In the genomic region with DNA sequence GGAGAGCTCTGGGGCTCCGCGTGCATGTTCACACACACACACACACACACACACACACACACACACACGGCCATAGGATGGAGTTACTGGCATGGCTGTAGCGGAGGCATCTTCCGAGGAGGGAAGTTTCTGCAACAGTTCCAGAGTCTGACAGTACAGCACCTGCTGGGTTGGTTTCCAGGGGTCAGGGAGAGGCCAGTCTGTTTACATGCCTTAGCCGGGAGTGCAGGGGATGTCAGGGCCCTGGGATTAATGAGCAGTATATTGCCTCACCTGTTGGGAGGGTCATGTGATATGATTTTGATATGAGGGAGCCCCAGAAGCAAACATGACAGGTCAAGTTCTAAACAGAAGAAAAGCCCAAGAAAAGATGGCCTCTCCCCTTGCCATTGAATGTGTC, we compare ENCODE assay signal across 28 mouse cellular contexts.
A peak's percentile ranks its signal among the peaks of the same experiment; 100 is the strongest.
DNase-seq lines count a peak whose midpoint lies in the region; ATAC-seq and TF ChIP-seq lines count a peak whose summit lies in the region.
"Had no signal": no experiment of that assay in that cellular context is flagged by ENCODE, and none has a peak within 500 bp of the region (broad histone marks: within the 10 kb centered on the region; RNA-seq: fewer than 3 reads in every experiment).

No protein-coding gene starts in this region.

- no peak overlapping the region for H3K27ac ChIP-seq in embryonic facial prominence, embryonic 14.5 days (replicated peaks; ENCODE audit: low read depth, low read length)
- H3K27ac ChIP-seq in embryonic facial prominence, embryonic 10.5 days (replicated peaks): no peak overlapping the region
- H3K27ac ChIP-seq in intestine, embryonic 14.5 days (ENCODE audit: low read depth): no peak overlapping the region
- no peak overlapping the region for H3K27ac ChIP-seq in intestine, postnatal 0 days (ENCODE audit: low read depth, low read length)
- peak overlapping the region; percentile 76 for H3K27ac ChIP-seq in stomach, embryonic 16.5 days (ENCODE audit: low read length)
- H3K27ac ChIP-seq in midbrain, embryonic 16.5 days (ENCODE audit: low read length): no peak overlapping the region
- H3K27ac ChIP-seq: embryonic facial prominence, embryonic 12.5 days; gastrocnemius, adult 2 months; heart, embryonic 15.5 days; hindbrain, embryonic 13.5 days had no signal

- 44% methylated on average over 5 of the region's 6 CpGs for WGBS in embryonic facial prominence, embryonic 14.5 days
- 78% methylated on average over 6 of the region's 6 CpGs for WGBS in embryonic facial prominence, embryonic 10.5 days
- 35% methylated on average over 6 of the region's 6 CpGs for WGBS in intestine, embryonic 14.5 days
- 39% methylated on average over 6 of the region's 6 CpGs for WGBS in intestine, postnatal 0 days
- WGBS in stomach, embryonic 16.5 days: 35% methylated on average over 6 of the region's 6 CpGs
- WGBS in midbrain, embryonic 16.5 days: 78% methylated on average over 6 of the region's 6 CpGs

- H3K27me3 ChIP-seq in embryonic facial prominence, embryonic 14.5 days (replicated peaks; ENCODE audit: control insufficient read depth, insufficient read depth, low read length): no peaks in the 10 kb centered on the region
- H3K27me3 ChIP-seq in embryonic facial prominence, embryonic 10.5 days (replicated peaks; ENCODE audit: low read depth, poor library complexity, severe bottlenecking): no peaks in the 10 kb centered on the region
- 0 out of 2 replicates have a peak, but pooled peaks cover 10% of the 10 kb centered on the region for H3K27me3 ChIP-seq in intestine, embryonic 14.5 days (replicated peaks; ENCODE audit: control insufficient read depth, insufficient read depth, low read length)
- no peaks in the 10 kb centered on the region for H3K27me3 ChIP-seq in intestine, postnatal 0 days (replicated peaks; ENCODE audit: control insufficient read depth, insufficient read depth, low read length)
- no peaks in the 10 kb centered on the region; the same call in 1 of the 2 replicates for H3K27me3 ChIP-seq in stomach, embryonic 16.5 days (ENCODE audit: control insufficient read depth, insufficient read depth, low read length)
- no peaks in the 10 kb centered on the region for H3K27me3 ChIP-seq in midbrain, embryonic 16.5 days (ENCODE audit: control insufficient read depth, insufficient read depth, low read depth, low read length)
- H3K27me3 ChIP-seq: embryonic facial prominence, embryonic 12.5 days; forebrain, embryonic 12.5 days; heart, embryonic 12.5 days had no signal

- H3K9me3 ChIP-seq in embryonic facial prominence, embryonic 14.5 days (ENCODE audit: control insufficient read depth, low read length): no peaks in the 10 kb centered on the region
- no peaks in the 10 kb centered on the region for H3K9me3 ChIP-seq in embryonic facial prominence, embryonic 10.5 days
- H3K9me3 ChIP-seq in intestine, embryonic 14.5 days (ENCODE audit: control insufficient read depth, low read length): no peaks in the 10 kb centered on the region
- no peaks in the 10 kb centered on the region for H3K9me3 ChIP-seq in intestine, postnatal 0 days (ENCODE audit: control insufficient read depth)
- H3K9me3 ChIP-seq in stomach, embryonic 16.5 days (replicated peaks; ENCODE audit: control insufficient read depth, low read length): no peaks in the 10 kb centered on the region
- no peaks in the 10 kb centered on the region for H3K9me3 ChIP-seq in midbrain, embryonic 16.5 days (replicated peaks; ENCODE audit: control insufficient read depth, low read length, poor library complexity, severe bottlenecking)
- H3K9me3 ChIP-seq: embryonic facial prominence, embryonic 12.5 days; forebrain, embryonic 12.5 days; heart, embryonic 12.5 days; heart, embryonic 15.5 days; hindbrain, embryonic 10.5 days; hindbrain, embryonic 13.5 days had no signal

- peak; percentile 23 for DNase-seq in embryonic facial prominence, embryonic 14.5 days (ENCODE audit: low spot score)
- DNase-seq in embryonic facial prominence, embryonic 10.5 days (ENCODE audit: low spot score): no peak
- no peak for DNase-seq in intestine, embryonic 14.5 days (ENCODE audit: low spot score)
- no peak for DNase-seq in kidney, postnatal 14 days
- DNase-seq in kidney, adult 9 months: no peak
- DNase-seq: adrenal gland, adult 8-10 months; adrenal gland, postnatal 36 days; cerebellum, adult 18-20 months; cerebellum, adult 9-10 months; cerebellum, postnatal 14 days; gastrocnemius, adult 2 months; gastrocnemius, postnatal 14 days; heart, adult 11 months; heart, postnatal 10 days; heart, postnatal 36 days had no signal

- H3K4me3 ChIP-seq in embryonic facial prominence, embryonic 14.5 days (ENCODE audit: low read depth, low read length): no peak overlapping the region
- H3K4me3 ChIP-seq in embryonic facial prominence, embryonic 10.5 days: no peak overlapping the region
- H3K4me3 ChIP-seq in intestine, embryonic 14.5 days (ENCODE audit: low read depth, low read length): no peak overlapping the region
- H3K4me3 ChIP-seq in intestine, postnatal 0 days (ENCODE audit: low read depth, low read length): no peak overlapping the region
- no peak overlapping the region for H3K4me3 ChIP-seq in stomach, embryonic 16.5 days (replicated peaks; ENCODE audit: low read length)
- H3K4me3 ChIP-seq in midbrain, embryonic 16.5 days (ENCODE audit: low read depth, low read length): no peak overlapping the region
- H3K4me3 ChIP-seq: embryonic facial prominence, embryonic 12.5 days; erythroblast, embryonic 14.5 days; forebrain, embryonic 12.5 days; gastrocnemius, adult 2 months; heart, embryonic 12.5 days; heart, embryonic 15.5 days; hindbrain, embryonic 10.5 days; hindbrain, embryonic 13.5 days had no signal

- H3K36me3 ChIP-seq in embryonic facial prominence, embryonic 14.5 days (ENCODE audit: control insufficient read depth, insufficient read depth, low read length): peaks cover 30% of the 10 kb centered on the region; the same call in 1 of the 2 replicates
- peaks cover 48% of the 10 kb centered on the region for H3K36me3 ChIP-seq in embryonic facial prominence, embryonic 10.5 days (replicated peaks)
- peaks cover 33% of the 10 kb centered on the region for H3K36me3 ChIP-seq in intestine, embryonic 14.5 days (ENCODE audit: control insufficient read depth, insufficient read depth, low read length)
- peaks cover 39% of the 10 kb centered on the region for H3K36me3 ChIP-seq in intestine, postnatal 0 days (ENCODE audit: control insufficient read depth, insufficient read depth)
- no peaks in the 10 kb centered on the region for H3K36me3 ChIP-seq in stomach, embryonic 16.5 days (ENCODE audit: control insufficient read depth, insufficient read depth, low read length)
- no peaks in the 10 kb centered on the region; the same call in 1 of the 2 replicates for H3K36me3 ChIP-seq in midbrain, embryonic 16.5 days (ENCODE audit: control insufficient read depth, insufficient read depth, low read length)

- no peak for ATAC-seq in embryonic facial prominence, embryonic 14.5 days (ENCODE audit: low read depth)
- peak; percentile 70 for ATAC-seq in intestine, embryonic 14.5 days (replicated peaks; ENCODE audit: low FRiP score, low TSS enrichment, low read depth)
- peak; percentile 39; the same call in 1 of the 2 replicates for ATAC-seq in intestine, postnatal 0 days
- peak; percentile 80; the same call in 1 of the 2 replicates for ATAC-seq in stomach, embryonic 16.5 days (ENCODE audit: insufficient read depth, low FRiP score)
- no peak for ATAC-seq in midbrain, embryonic 16.5 days
- ATAC-seq: activated CD4-positive, CD25-positive, alpha-beta regulatory T cell, adult 4 months; forebrain, embryonic 16.5 days; hindbrain, embryonic 16.5 days had no signal

- H3K4me1 ChIP-seq in embryonic facial prominence, embryonic 14.5 days (ENCODE audit: control insufficient read depth, insufficient read depth, low read length): no peaks in the 10 kb centered on the region
- H3K4me1 ChIP-seq in embryonic facial prominence, embryonic 10.5 days: peaks cover 37% of the 10 kb centered on the region
- H3K4me1 ChIP-seq in intestine, embryonic 14.5 days (replicated peaks; ENCODE audit: control insufficient read depth, insufficient read depth, low read length): 0 out of 2 replicates have a peak, but pooled peaks cover 3% of the 10 kb centered on the region
- H3K4me1 ChIP-seq in intestine, postnatal 0 days (replicated peaks; ENCODE audit: control insufficient read depth, insufficient read depth, low read length): no peaks in the 10 kb centered on the region
- peaks cover 13% of the 10 kb centered on the region for H3K4me1 ChIP-seq in stomach, embryonic 16.5 days (ENCODE audit: control insufficient read depth, insufficient read depth, low read length)
- peaks cover 2% of the 10 kb centered on the region; the same call in 1 of the 2 replicates for H3K4me1 ChIP-seq in midbrain, embryonic 16.5 days (ENCODE audit: control insufficient read depth, insufficient read depth, low read length)
- H3K4me1 ChIP-seq: heart, embryonic 15.5 days had no signal

- TF ChIP-seq CTCF in intestine, postnatal 0 days (IDR thresholded peaks at IDR 0.05; ENCODE audit: low read depth): no peak

- no peak overlapping the region for H3K9ac ChIP-seq in embryonic facial prominence, embryonic 14.5 days (ENCODE audit: low read depth, low read length)
- no peak overlapping the region for H3K9ac ChIP-seq in intestine, embryonic 14.5 days (ENCODE audit: low read length)
- H3K9ac ChIP-seq in intestine, postnatal 0 days (ENCODE audit: low read depth, low read length): no peak overlapping the region
- H3K9ac ChIP-seq in stomach, embryonic 16.5 days (ENCODE audit: low read length): no peak overlapping the region
- H3K9ac ChIP-seq in midbrain, embryonic 16.5 days (ENCODE audit: low read depth, low read length): no peak overlapping the region
- H3K9ac ChIP-seq: embryonic facial prominence, embryonic 12.5 days; forebrain, embryonic 12.5 days; heart, embryonic 12.5 days; heart, embryonic 15.5 days; hindbrain, embryonic 13.5 days had no signal

- no peak overlapping the region for H3K4me2 ChIP-seq in embryonic facial prominence, embryonic 14.5 days (ENCODE audit: low read depth, low read length)
- no peak overlapping the region for H3K4me2 ChIP-seq in intestine, embryonic 14.5 days (ENCODE audit: low read length)
- no peak overlapping the region for H3K4me2 ChIP-seq in intestine, postnatal 0 days (replicated peaks; ENCODE audit: low read depth)
- H3K4me2 ChIP-seq in stomach, embryonic 16.5 days (ENCODE audit: low read depth, low read length): no peak overlapping the region
- H3K4me2 ChIP-seq in midbrain, embryonic 16.5 days (ENCODE audit: low read length): no peak overlapping the region
- H3K4me2 ChIP-seq: embryonic facial prominence, embryonic 12.5 days; forebrain, embryonic 12.5 days; heart, embryonic 12.5 days; heart, embryonic 15.5 days; hindbrain, embryonic 13.5 days had no signal

Comparison
In these comparisons a context has a peak if more than half of its experiments do, and no peak if none do; other contexts are left out.
1. ATAC-seq: peak in intestine, embryonic 14.5 days (single experiment), intestine, postnatal 0 days (single experiment) and stomach, embryonic 16.5 days (single experiment); none in embryonic facial prominence, embryonic 14.5 days (single experiment) and midbrain, embryonic 16.5 days (single experiment).